Mouse (Mus musculus) heart, embryonic 11.5 days (tissue): Measurements from ENCODE around the gene Gpatch8. TPM values are rescaled to one million over a fixed set of nuclear protein-coding genes. Genes with fewer than 3 reads are reported as not detected.

Experiments used
- ATAC-seq: fragments of 200-750 bp; cut with Nextera tagmentation; replicated peaks from 2 replicates; pipeline ENCODE4 v1.8.0; 2017; ENCODE audit warnings: moderate library complexity; ENCODE audit not compliant: insufficient number of reproducible peaks, low FRiP score, low TSS enrichment
- H3K27ac ChIP-seq: fragments of 300-500 bp; sonication (generic); 2 replicates; pipeline ENCODE4 v1.5.1; 2014; ENCODE audit warnings: mild to moderate bottlenecking, low read depth, low read length
- H3K27me3 ChIP-seq: fragments of 300-500 bp; sonication (generic); 2 replicates; pipeline ENCODE4 v1.6.1; 2014; ENCODE audit warnings: mild to moderate bottlenecking, low read length, mixed read lengths; ENCODE audit not compliant: control insufficient read depth, insufficient read depth
- H3K36me3 ChIP-seq: fragments of 300-500 bp; sonication (generic); 2 replicates; pipeline ENCODE4 v1.6.1; 2014; ENCODE audit warnings: mild to moderate bottlenecking, low read length, moderate library complexity, mixed read lengths; ENCODE audit not compliant: control insufficient read depth, insufficient read depth
- H3K4me1 ChIP-seq: fragments of 300-500 bp; sonication (generic); 2 replicates; pipeline ENCODE4 v1.6.1; 2014; ENCODE audit warnings: low read length; ENCODE audit not compliant: control insufficient read depth, insufficient read depth
- H3K4me2 ChIP-seq: fragments of 300-500 bp; sonication (generic); 2 replicates; pipeline ENCODE4 v1.6.1; 2014; ENCODE audit warnings: mild to moderate bottlenecking, moderate library complexity
- H3K4me3 ChIP-seq: fragments of 300-500 bp; sonication (generic); 2 replicates; pipeline ENCODE4 v1.5.1; 2014; ENCODE audit warnings: low read depth, low read length
- H3K9ac ChIP-seq: fragments of 300-500 bp; sonication (generic); 2 replicates; pipeline ENCODE4 v1.6.1; 2014; ENCODE audit warnings: mild to moderate bottlenecking, low read depth, low read length, moderate library complexity
- H3K9me3 ChIP-seq: fragments of 300-500 bp; sonication (generic); replicated peaks from 2 replicates; pipeline ENCODE4 v1.6.1; 2016; ENCODE audit warnings: low read length; ENCODE audit not compliant: control insufficient read depth
- WGBS: fragments of 180-500 bp; shearing (Covaris S2); extraction: QIAGEN DNeasy Blood & Tissue Kit; methylation state at CpG from one replicate; pipeline ENCODE4 v1.1.7; 2014; ENCODE audit not compliant: insufficient replicate concordance; 5-methylcytosine and 5-hydroxymethylcytosine counted together
- polyA plus RNA-seq: library from polyadenylated mRNA; unstranded; fragments of >200 nt; fragmentation: Nextera tagmentation; extraction: Ambion mirVana; gene quantifications from 2 replicates; pipeline ENCODE4 v1.2.1, GENCODE M21; 2014

Gene Gpatch8
- polyA plus RNA-seq, 1 experiment from 2014 or later, result 36.5 TPM

DNA sequence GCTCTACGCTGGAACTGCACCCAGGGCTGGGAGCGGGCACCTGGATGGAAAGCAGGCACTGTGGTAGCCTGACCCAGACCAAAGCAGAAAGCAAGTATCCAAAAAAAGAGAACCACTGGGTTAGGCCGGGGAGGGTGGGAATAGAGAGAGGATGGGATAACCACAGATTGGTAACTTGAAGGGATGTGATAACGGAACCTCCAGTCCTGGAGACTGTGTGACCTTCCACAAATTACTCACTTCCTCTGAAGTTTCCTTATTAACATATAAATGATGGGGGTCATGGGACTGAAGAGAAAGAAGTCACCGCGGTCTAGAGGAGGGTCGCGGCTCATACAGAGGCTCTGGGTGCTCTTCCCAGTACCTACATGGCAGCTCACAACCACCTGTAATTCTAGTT lies 115.9 kb downstream of the Gpatch8 start:
- Histone ChIP-seq H3K36me3 (peaks cover 17% of the 10 kb centered on the region), H3K27ac (no peak overlapping the region), H3K4me1 (peaks cover 34% of the 10 kb centered on the region), H3K9ac (no peak overlapping the region), H3K9me3 (no peaks in the 10 kb centered on the region), H3K27me3 (peaks cover 12% of the 10 kb centered on the region), H3K4me3 (no peak overlapping the region), H3K4me2 (no peak overlapping the region)
- WGBS, result 86% methylated on average over 8 of the region's 8 CpGs
- ATAC-seq, result no peak

DNA sequence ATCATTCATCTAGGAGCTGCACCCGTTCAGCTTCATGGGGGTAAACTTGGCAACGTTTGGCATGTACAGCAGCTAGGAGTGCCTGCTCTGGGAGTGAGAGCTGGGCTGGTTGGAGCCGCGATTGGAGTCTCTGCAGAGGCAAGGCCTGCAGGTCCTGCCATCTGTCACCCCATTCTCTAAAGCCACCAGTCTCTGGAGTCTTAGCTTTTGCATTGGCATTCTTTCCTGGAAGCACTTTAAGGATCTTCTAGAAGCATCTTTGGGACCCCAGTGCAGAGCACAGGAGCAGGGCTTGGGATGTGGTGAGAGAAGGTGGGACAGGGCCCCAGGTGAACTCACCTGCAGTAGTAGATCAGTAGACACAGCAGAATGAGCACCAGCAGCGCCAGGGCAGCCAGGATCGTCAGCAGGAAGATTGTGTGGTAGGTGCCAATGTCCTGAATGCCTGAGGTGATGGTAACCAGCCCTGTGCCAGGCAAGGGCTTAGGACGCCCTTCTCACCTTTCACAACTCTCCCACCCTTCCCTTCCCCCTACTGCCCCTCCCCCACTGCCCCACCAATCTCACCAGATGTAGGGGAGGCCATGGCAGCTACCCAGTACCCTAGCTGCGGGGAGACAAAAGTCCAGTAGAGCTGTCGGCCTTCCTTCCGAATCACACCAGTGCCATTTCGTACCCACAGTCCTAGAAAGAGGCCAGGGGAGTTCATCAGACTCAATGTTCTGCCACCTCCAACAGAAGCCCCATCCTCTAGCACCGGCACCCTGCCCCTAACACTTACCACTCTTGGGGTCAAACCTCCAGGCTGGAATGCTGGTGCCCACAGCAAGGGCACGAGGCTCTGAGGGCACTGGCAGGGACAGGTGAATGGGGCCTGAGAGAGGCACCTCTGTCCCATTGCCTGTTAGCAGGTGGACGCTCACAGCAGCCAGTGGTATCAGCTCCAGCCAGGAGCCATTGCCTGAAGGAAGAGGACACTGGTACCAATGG lies 116.8 kb downstream of the Gpatch8 start:
- 77% methylated on average over 14 of the region's 14 CpGs for WGBS
- peaks cover 12% of the 10 kb centered on the region for H3K27me3 ChIP-seq
- H3K4me1 ChIP-seq, result peaks cover 25% of the 10 kb centered on the region
- peak overlapping the region; percentile 58 for H3K4me3 ChIP-seq
- H3K27ac ChIP-seq, result no peak overlapping the region
- H3K4me2 ChIP-seq, result peak overlapping the region; percentile 98; the same call in 1 of the 2 replicates
- no peaks in the 10 kb centered on the region for H3K9me3 ChIP-seq
- ATAC-seq, result no peak
- peaks cover 21% of the 10 kb centered on the region for H3K36me3 ChIP-seq
- no peak overlapping the region for H3K9ac ChIP-seq

DNA sequence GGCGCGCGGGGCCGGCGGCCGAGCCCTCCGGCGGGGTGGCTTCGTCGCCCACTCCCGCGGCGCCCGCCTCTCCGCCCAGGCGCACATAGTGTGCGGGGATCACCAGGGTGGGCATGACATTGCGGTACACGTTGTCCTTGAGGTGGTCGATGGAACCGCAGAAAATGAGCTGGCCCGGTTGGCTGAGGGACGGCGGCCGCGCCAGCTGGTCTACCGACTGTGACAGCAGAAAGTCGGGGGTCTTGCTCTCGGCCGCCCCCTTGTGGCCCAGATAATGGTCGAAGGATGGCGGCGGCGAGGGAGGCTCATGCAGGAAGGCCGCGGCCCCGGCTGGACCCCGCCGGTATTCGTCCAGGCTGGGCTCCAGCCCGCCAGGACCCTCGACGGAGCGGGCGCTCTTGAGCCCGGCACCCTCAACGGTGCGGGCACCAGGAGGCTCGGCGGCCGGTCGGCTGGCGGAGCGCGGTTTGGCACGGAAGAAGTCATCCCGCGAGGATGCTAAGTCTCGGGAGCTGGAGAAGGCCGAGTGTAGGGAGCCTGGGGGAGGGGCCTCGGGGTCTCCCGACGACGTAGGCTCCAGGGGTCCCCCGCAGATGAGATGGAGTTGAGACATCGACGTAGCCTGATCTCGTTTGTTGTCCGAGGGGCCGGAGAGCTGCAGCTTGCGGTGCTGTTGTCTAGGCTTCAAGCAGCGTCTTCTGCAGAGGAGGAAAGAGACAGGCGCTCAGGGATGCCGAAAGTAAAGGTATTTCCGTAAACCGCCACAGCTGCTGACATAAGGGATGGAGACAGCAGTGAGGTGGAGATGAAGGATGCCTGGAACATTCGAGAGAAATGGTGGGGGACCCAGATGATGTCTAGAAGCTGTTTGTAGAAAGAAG lies 117.7 kb downstream of the Gpatch8 start:
- WGBS, result 10% methylated on average over 72 of the region's 77 CpGs
- peaks cover 12% of the 10 kb centered on the region for H3K27me3 ChIP-seq
- peak overlapping the region; percentile 98 for H3K4me2 ChIP-seq
- H3K9me3 ChIP-seq, result no peaks in the 10 kb centered on the region
- peaks cover 21% of the 10 kb centered on the region for H3K36me3 ChIP-seq
- no peak overlapping the region for H3K27ac ChIP-seq
- peaks cover 16% of the 10 kb centered on the region for H3K4me1 ChIP-seq
- H3K4me3 ChIP-seq, result peak overlapping the region; percentile 58
- ATAC-seq, result no peak; the same call in 1 of the 2 replicates
- peak overlapping the region; percentile 70 for H3K9ac ChIP-seq

DNA sequence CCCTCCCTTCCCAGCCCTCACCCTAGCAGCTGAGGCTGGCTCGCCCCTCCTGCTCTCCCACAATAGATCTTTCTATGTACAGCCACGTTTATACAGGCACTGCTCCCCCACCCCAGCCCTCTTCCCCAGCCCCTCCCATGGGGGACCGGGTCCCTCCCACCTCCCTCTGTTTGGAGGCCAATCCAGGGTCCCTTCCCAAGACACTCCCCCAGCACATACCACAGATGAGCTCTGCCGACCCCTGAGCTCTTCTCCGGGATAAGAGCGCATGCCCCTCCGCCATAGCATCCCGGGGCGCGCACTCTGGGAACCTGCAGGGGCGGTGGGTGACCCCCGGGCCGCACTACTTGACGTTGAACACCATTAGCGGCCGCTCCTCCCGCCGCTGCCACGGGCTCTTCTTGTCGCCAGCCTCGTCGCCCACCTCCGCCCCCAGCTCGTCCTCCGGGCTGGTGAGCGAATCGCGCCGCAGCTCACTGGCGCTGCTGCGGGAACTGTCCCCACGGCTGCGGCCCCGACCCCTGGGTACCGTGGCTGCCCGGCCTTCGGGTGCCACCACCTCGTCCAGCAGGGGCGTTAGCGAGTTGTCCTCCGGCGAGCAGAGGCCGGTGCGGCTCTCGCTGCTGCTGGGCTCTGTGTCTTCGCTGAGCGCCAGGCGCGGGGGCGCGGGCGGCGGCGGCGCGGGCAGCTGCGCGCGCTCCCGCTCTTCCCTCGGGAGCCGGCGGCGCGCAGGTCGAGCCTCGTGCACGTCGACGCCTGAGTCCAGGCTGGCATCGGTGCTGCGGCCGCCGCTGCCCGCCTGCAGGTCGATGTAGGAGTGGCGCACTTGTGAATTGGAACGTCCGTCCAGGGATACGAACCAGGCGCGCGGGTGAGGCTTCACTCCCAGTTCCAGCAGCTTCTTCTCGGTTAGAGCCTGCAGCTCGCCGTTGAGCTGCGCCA lies 118.8 kb downstream of the Gpatch8 start:
- no peaks in the 10 kb centered on the region for H3K9me3 ChIP-seq
- H3K4me3 ChIP-seq, result peak overlapping the region; percentile 58
- 10% methylated on average over 86 of the region's 87 CpGs for WGBS
- ATAC-seq, result peak; percentile 66; the same call in 1 of the 2 replicates
- H3K9ac ChIP-seq, result peak overlapping the region; percentile 70
- peak overlapping the region; percentile 98 for H3K4me2 ChIP-seq
- peaks cover 12% of the 10 kb centered on the region for H3K27me3 ChIP-seq
- H3K4me1 ChIP-seq, result peaks cover 16% of the 10 kb centered on the region
- peak overlapping the region; percentile 50 for H3K27ac ChIP-seq
- H3K36me3 ChIP-seq, result peaks cover 16% of the 10 kb centered on the region

DNA sequence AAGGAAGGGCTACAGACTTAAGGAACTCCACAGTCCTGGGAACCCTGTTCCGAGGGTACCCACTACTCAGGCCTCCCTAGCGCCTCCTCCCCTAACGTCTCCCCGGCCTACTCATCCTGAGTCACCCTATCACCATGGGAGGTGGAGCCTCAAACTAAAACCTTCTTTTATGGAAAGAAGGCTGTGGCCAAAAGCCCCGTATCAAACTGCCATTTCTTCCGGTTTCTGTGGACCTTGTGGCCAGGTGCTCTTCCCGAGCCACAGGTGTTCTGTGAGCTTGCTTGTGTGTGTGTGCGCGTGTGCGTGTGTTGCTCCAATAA lies 119.8 kb downstream of the Gpatch8 start:
- Histone ChIP-seq H3K9ac (no peak overlapping the region), H3K27me3 (peaks cover 12% of the 10 kb centered on the region), H3K27ac (no peak overlapping the region), H3K4me2 (no peak overlapping the region), H3K4me1 (peaks cover 23% of the 10 kb centered on the region), H3K36me3 (peaks cover 16% of the 10 kb centered on the region), H3K4me3 (no peak overlapping the region), H3K9me3 (no peaks in the 10 kb centered on the region)
- no peak for ATAC-seq
- 87% methylated on average over 10 of the region's 10 CpGs for WGBS

DNA sequence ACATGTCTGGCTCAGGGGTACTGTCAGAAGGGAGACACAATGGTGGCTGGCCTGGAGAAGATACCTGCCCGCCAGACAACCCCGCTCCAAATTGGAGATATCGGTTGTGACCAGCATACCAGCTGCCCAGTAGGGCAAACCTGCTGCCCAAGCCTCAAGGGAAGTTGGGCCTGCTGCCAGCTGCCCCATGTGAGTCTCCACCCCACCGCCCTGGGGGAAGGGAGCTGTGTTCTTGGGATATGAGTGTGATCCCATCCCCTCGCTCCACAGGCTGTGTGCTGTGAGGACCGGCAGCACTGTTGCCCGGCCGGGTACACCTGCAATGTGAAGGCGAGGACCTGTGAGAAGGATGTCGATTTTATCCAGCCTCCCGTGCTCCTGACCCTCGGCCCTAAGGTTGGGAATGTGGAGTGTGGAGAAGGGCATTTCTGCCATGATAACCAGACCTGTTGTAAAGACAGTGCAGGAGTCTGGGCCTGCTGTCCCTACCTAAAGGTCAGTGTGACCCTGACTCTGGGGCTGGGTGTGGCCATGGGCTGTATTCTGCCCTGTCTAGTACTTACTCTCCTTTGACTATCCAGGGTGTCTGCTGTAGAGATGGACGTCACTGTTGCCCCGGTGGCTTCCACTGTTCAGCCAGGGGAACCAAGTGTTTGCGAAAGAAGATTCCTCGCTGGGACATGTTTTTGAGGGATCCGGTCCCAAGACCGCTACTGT lies 120.3 kb downstream of the Gpatch8 start:
- Histone ChIP-seq H3K9ac (0 out of 2 replicates have a peak overlapping the region, but pooled peaks have one; percentile 10), H3K27me3 (peaks cover 12% of the 10 kb centered on the region), H3K27ac (no peak overlapping the region)

DNA sequence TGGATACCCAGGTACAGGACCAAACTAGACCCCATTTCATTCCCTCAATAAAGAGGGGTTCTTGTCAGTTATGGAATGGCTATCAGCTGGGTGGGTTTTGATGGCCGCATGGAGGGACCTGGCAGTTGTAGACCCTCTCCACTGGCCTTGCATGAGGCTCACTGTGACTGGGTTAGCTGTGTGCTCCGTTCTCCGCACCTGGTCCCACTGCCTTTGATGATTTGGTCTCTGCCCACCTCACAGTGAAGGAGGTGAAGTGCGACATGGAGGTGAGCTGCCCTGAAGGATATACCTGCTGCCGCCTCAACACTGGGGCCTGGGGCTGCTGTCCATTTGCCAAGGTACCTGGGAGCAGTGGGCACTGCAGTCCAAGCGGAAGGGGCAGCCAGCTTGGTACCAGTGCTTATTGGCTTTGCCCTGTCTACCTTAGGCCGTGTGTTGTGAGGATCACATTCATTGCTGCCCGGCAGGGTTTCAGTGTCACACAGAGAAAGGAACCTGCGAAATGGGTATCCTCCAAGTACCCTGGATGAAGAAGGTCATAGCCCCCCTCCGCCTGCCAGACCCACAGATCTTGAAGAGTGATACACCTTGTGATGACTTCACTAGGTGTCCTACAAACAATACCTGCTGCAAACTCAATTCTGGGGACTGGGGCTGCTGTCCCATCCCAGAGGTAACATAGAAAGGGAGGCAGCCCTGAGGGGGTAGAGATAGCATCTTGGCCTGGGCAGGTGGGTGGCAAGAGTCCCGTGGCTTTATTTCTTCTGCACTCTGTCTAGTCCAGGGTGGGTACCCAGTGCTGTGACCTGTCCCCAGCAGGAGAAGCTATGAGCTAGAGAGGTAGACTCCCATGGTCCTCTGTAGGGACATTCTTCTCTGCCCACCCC lies 121.1 kb downstream of the Gpatch8 start:
- no peak for ATAC-seq
- Histone ChIP-seq H3K4me1 (peaks cover 27% of the 10 kb centered on the region), H3K4me3 (no peak overlapping the region), H3K4me2 (no peak overlapping the region), H3K27ac (no peak overlapping the region), H3K27me3 (peaks cover 12% of the 10 kb centered on the region), H3K9me3 (no peaks in the 10 kb centered on the region), H3K9ac (0 out of 2 replicates have a peak overlapping the region, but pooled peaks have one; percentile 10), H3K36me3 (peaks cover 14% of the 10 kb centered on the region)
- WGBS, result 86% methylated on average over 11 of the region's 11 CpGs

More for the DNA sequence above, 120.3 kb downstream of the Gpatch8 start:
- Histone ChIP-seq H3K4me3 (no peak overlapping the region), H3K4me2 (no peak overlapping the region), H3K4me1 (peaks cover 27% of the 10 kb centered on the region), H3K36me3 (peaks cover 14% of the 10 kb centered on the region), H3K9me3 (no peaks in the 10 kb centered on the region)
- 89% methylated on average over 18 of the region's 18 CpGs for WGBS
- ATAC-seq, result no peak
